Mouse (Mus musculus): ENCODE measurements around the gene Cwh43.

DNA sequence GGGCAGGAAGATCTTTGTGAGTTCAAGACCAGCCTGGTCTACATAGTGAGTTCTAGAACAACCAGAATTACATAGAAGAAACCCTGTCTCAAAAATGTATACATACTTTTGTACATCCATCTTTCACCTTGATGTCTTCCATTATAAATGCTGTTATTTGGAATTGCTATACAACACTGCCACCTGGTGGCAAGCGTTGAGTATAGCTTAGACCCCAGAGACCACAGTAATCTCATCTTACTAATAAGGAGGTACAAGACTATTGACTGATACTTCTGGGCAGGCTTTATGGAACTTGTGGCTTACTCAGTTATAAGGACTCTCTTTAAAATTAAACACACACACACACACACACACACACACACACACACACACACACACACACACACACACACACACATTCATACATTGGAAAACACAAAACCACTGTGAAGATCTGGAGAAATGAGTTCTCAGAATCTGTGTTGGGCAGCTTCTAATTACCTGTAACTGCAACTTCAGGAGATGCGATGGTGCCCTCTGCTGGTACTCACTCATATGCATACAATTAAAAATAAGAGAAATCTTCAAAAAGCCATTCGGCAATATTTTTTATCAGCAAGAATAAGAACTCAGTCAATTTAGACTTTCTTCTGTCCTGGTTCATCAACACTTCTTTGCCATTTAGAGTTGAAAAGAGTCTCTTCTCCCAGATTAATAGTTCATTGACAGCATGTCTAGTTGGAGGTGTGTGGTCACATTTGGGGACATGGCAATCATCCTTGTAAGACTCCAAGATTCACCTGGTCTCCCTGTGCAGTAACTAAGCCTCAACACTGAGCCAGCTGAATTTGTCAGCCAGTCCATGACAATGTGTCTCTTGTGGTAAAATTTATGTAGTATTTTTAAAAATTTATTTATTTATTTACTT is 22.9 kb upstream of the Cwh43 start:
- TF ChIP-seq CTCF (IDR thresholded peaks at IDR 0.05; ENCODE audit: low read depth) (peak; percentile 60), EP300 (IDR thresholded peaks at IDR 0.05; ENCODE audit: low read depth) (no peak)
